Mouse (Mus musculus): ENCODE measurements around the gene Ring1.

- TF ChIP-seq POLR2A (IDR thresholded peaks at IDR 0.05; ENCODE audit: low read depth, low read length) (no peak), CTCF (IDR thresholded peaks at IDR 0.05; ENCODE audit: extremely low read depth, insufficient read length, insufficient replicate concordance, low read depth, low read length) (no peak)
These were observed 50.9 kb downstream of the Ring1 start for GRCm38 (mm10) chr17:33973572-33973971.

All from small intestine, adult 2 months (tissue).